Mouse (Mus musculus) monocyte, adult 2 months (primary cell): Measurements from ENCODE around the gene Raver2.
"Not testable (repeated sequence)": the region's sequence is repeated elsewhere in the genome, so short reads cannot be mapped to it uniquely, and the experiment has no call there.

Experiments
- DNase-seq, 2 experiments: peaks; one replicate each; pipeline ENCODE4 v3.0.0; 2022; ENCODE audit warnings: low spot score in 2 of 2, low read depth in 1 of 2

The Raver2 gene

DNA sequence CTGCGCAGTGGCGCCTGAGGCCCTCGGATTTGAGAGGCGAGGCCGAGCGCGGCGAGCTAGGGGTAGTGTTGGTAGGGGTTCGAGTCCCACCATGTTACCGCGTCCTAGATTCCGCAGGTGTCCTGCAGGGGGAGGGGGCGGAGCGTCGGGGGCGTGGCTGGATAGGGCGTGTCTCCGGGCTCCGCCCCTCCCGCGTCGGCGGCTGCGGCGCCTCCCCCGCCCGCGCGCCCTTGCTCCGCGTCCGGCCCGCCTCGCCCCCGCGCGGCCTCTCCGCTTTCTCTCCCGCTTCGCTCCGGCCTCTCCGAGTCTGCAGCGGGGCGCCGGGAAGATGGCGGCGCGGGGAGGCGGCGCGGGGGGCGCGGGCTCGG lies at the start of gene Raver2:
TSS of gene Raver2 (plus strand) at position 198 of the 368 bp plus-strand sequence.
- no peak for DNase-seq

DNA sequence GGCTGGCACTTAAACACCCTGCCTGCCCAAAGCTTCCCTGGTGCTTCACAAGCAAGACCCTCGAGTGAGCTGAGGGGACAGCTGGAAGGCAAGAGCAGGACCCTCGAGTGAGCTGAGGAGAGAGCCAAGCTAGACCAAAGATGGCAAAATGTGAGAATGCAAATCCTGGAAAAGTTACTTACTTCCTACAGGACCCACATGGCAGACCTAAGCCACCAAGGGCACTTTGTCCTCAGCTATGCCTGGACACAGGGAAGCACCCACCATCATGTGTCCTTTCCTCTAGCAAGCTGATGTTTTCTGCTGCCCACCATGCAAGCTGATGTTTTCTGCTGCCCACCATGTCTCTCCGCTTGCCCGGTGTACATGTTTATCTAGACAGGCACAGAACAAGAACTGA lies 48.2 kb upstream of the Raver2 start, which contains the start of gene Gm10577:
TSS of gene Gm10577 (minus strand) at position 101 of the 400 bp plus-strand sequence.
- no peak for DNase-seq

DNA sequence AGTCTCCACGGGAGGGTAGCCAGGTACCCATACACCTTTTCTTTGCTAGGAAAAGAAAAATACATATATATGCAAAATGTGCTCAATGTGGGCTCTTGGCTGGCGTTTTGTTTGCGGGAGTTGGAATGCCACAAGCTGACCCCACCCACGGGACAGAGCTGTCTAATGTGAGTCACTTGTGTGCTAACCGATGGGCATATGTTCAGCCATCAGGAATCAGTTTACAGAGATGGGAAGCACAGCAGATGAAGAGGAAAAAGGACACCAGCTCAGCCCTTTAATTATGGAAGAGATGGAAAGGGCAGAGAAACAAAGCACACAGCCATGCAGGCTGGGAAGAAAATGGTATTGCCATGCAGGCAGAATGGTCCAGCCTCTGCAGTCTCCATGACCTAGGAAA lies 42.2 kb upstream of the Raver2 start:
- no peak for DNase-seq

DNA sequence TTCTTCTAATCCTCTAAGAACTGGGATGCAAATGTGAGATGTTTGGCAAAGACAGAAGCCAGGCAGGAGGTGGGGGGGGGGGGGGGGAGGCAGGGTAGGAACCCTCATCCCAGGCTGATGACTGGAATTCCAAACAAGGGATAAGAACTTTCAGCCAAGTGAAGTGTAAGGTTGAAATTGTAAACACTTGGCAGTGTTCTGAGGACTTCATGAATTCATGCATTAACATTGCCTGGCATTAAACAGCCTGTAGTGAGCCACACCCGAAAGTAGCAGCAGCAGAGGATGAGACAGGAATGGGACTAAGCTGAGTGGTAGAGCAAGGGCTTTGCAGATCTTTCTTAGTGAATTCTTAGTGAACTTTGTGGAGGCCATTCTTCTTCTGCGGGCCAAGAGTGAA lies 41.8 kb upstream of the Raver2 start:
- DNase-seq = no peak

DNA sequence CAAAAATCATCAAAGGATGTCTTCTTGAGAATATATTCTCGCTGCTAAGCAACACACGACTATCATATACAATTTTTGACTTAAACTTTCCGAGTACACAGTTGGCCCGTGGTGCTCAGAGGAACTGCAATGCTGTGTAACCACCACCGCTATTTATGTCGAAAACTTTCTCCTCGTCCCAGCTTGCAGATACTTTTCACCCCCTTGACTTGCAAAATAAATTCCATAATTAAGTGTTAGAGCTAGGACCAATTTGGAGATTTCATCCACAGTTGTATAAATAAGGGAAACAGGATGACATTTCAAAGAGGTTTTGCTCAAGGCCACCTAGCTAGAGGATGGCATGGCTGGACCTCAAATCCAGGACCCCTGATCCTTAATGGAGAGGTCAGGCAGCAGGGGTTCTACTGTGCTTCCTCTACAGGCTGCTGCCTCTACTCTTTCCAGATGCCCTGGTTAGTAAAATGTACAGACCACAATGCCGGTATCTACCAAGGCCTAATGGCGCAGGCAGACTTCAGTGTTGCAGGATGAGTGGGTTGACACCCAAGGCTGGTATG lies 40.9 kb upstream of the Raver2 start:
- DNase-seq = no peak

DNA sequence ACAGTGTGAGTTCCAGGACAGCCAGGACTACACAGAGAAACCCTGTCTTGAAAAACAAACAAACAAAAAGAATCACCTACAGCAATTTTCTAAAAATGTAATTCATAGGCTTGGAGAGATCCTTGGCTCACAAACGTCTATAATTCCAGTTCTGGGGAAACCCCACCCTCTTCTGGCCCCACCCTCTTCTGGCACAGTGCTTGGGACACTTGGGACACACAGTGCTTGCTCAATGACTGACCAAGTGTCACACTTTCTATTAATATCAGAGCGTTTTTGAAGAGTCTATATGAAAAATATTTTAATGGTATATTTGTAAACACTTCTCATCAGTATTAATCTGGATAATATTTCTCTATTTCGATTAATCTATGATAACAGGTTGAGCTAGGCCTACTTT lies 35.7 kb upstream of the Raver2 start:
- no peak for DNase-seq

DNA sequence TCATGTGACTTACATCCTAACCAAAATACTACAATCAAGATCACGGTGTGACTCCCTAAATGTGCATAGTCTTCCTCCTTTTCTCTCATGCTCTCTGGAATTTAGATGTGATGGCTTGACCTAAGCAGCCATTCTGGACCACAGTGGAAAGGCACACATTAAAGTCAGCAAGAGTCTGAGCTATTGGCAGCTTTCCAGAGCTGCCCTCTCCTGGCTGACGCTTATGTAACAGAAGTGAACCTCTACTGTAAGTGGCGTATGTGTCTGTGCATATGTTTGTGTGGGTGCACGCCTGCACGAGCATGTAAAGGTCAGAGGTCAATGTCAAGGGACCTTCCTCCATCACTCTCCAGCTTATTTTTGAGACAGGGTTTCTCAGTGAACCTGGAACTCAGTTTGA lies 33.7 kb upstream of the Raver2 start:
- no peak for DNase-seq

DNA sequence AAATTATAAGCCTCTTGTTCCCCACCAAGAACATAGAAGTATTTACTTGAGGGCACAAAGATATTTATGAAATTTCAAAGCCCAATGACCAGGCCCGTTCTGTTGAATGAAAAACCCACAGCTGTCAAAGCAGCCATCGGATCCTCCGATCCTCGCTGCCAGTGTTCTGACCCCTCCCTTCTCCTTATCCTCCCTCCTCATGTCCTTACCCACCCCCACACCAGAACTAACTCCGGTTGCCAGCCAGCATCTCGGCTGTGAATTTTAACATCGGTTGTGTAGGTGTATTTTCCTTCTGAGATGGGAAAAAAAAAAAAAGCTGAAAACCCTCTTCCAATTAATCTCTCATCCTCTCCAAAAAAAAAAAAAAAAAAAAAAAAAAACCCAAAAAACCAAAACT lies 31.6 kb upstream of the Raver2 start:
- no peak for DNase-seq

DNA sequence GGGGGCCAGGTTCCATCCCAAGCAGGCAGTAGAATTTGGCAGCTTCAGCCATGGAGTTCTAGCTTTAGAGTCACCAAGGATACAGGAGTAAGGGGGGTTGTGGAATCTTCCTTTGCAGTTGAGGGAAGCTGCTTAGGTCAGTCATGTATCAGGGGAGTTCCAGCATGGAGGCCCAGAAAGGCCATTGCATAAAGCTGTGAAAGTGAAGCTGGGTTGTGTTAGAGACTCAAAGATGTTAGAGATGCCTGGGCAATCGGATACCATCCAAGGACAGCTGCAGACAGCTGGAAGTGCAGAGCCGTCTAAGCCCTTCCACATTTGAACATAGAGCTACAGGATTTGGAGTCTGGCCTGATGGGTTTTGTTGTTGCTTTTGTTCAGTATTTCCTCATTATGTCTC lies 25.1 kb upstream of the Raver2 start:
- no peak for DNase-seq

DNA sequence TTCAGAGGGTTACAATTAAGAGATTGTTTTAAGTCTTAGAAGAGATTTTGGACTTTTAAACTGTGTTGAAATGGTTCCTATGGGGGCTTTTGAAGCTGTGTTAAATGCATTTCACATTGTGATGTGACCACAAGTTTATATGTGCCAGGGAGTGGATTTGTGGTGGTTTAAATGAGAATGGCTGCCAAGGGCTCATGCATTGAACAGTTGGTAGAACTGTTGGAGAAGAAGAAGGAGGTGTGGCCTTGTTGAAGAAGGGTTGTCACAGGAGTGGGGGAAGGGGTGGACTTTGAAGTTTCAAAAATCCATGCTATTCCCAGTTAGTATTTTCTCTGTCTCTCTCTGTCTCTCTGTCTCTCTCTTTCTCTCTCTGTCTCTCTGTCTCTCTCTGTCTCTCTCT lies 24.6 kb upstream of the Raver2 start:
- no peak for DNase-seq

DNA sequence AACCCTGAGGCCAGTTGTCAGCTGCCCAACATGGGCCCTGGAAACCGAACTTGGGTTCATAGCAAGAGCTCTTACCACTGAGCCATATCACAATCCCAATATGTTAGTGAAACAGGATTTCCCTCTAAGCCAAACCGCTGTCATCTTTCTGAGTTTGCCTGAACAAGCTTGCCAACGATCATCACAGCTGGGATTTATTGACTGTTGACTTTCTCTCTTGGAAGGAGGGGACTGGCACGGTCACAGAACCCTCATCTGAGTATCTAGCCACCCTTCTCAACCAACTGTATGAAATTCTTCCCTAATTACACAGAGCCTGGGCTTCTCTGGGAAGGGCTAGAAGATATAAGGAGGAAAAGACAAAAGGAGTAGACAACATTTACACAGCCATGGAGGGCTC lies 22.2 kb upstream of the Raver2 start:
- DNase-seq = no peak

DNA sequence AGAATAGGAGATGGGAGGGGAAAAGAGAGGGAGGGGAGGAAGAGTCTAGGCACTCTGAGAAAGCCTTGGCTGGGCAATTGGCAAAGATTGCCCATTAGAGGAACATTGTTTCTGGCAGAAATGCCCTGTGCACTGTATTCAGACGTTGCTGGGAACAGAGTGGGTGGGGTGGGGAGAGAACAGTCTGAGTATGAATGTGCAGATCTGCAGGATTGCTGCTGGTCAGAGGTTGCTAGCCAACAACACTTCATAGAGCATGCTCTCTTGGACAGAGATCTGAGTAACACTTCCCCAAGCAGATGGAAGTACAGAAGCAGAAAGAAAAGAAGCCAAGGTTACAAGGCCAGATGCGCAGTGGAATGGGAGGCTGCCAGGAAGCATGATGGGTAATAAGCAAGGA lies 6.6 kb upstream of the Raver2 start:
- no peak for DNase-seq

DNA sequence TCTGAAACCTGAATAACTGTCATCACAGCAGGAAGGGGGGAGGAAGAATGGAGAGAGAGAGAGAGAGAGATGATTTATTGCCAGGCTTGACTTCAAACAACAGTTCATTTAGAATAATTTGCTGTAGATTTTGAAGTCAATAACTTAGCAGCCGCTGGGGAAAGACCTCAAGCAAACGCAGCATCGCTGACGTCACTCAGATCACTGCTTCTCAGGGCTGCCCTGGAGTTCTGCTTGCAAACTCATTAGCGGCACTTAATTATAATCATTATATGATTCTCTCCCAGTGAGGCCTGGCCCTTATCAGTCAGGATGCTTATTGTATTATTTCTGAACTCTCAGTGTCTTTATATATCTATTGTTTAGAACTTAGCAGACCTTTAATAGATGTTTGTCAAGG lies 2.4 kb upstream of the Raver2 start:
- no peak for DNase-seq

DNA sequence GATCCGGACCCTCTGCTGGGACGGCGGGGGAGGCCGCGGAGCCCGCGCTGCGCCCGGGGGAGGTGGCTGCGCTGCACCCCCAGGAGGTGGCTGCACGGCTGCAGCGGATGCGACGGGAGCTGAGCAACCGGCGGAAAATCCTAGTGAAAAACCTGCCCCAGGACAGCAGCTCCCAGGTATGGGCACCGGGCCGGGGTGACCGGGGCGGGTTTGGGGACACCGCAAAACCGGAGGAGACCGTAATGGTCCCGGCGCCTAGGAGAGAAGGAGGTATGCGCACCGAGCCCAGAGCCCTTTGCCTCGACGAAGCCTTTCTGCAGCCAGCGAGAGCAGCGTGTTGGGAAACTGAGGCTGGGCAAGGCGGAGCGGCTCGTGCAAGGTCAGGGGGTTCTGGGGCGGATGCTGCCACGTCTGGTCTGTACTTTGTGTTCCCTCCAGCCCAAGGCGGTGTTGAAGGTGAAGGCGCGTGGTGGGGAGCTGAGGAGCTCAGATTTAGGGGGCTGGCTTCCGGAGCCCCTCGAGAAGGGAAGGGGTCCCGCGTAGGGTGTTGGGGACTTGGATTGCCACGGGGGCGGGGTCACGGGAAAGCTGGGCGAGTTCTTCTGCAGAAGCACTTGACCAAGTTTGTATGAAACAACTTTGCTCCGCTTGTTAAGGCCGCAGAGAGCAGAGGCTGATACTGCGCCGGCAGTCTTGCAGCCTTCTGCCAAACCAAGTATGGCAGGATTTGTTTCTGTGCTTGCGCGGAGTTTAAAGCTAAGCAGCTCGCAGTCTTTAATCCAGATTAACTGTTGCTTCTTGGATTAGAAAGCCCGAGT lies 580 bp downstream of the Raver2 start:
- no peak for DNase-seq

DNA sequence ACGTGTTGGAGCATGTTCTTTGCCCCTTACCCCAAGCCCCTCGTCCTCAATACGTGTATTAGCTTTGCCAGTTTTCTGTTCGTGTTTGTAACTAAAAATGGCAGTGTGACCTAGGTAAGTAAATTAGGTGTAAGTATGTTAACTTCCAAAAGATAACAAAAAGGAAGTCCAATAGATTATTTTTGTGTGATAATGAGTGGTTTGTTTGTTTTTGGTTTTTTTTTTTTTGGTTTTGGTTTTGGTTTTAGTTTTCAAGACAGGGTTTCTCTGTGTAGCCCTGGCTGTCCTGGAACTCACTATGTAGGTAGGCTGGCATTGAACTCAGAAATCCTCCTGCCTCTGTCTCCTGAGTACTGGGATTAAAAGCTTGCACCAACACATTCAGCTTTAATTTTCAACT lies 2.8 kb downstream of the Raver2 start:
- no peak for DNase-seq

DNA sequence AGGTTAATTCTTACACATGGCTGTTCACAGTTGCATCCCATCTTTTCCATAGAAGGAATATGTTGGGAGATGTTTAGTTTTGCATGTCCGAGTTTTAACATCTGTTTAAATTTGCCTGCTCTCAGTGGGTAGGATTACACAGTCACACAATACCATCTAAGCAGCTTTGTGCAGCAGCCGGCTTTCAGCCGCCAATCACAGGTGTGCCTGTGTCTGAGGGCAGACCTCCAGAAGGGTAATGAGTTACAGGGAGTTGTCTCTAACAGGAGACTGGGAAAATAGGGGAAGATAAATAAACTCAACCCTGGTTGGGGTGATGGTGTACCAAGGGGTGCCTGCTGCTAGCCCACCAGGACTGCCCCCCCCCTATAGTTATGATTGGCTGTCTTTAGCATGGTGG lies 7.6 kb downstream of the Raver2 start:
- no peak for DNase-seq

DNA sequence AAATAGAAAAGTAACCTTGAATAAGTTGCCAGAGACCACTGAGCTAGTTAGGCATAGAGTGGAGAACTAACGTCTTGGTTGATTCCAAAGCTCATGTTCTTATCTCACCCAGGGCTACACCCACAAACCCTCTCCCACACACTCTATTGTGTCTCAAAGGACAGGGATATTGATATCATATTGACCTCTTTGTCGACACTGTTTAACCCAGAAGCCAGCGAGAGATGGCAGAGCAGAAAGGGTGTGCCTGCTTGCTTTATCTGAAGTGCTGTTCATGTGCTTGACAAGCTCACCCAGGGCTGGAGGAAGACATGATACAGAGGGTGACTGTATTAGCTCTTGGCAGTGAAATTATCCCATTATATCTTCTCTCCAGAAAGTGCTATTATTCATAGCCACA lies 11.2 kb downstream of the Raver2 start:
- DNase-seq = no peak

DNA sequence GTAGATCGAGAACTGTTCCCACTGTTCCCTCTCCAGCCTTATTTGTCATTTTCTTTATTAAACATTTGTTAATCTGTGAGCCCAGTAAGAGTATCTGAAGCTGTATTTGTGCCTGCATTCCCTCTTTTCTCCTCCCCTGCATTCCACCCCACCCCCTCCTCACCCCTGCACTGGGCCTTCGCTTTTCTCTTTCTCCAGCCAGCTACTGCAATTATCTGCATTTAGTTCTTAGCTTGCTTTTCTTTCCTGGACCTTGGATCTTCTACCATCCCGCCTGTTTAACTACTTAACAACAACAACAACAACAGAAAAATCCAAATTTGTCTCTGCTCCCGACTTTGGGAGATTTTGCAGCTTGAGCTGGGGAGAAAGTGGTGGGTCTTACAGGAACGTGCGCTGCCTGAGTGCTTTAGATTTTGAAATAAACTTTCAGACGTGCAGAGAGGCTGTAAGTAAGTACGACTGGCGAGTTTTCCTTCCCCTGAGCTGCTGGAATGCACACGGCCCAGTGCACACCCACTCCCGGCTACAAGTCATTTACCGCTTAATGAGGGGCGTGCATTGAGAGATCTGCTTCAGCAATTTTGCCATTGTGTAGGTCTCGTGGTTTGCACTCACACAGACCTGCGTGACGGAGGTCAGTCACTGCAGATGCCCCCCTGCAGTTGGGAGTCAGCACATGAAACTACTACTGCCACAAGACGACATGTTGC lies 13.5 kb downstream of the Raver2 start:
- no peak for DNase-seq

DNA sequence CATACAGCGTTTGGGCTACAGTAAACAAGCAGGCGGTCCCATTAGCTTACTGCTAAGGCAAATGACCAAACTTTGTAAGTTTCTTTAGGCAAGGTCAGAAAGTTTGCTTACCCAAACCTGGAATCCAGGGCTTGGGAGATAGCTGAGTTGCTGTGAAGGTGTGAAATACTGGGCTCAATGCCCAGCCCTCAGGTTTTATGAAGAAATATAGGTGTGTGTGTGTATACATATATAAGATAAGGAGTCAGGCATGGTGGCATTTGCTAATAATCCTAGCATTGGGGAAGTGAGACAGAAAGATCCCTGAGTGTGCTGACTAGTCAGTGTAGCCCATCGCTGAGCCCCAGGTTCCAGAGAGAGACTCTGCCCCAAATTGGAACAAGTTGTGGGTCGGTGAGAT lies 16.1 kb downstream of the Raver2 start:
- DNase-seq = no peak

DNA sequence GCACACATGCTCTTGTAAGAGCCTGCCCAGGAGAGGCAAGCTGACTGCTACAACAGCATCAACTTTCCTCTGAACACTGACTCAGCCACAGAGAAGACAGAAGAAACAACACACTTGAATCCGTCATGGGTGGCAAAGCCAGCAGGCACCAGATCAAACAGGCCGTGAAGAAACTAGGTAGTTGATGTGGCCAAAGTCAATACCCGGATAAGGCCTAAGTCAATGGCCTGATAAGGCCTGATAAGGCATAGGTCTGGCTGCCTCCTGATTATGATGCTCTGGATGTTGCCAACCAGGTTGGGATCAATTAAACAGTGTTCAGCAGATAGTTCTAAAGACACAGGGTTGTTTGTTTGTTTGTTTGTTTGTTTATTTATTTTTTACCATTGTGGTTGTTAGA lies 17.3 kb downstream of the Raver2 start:
- no peak for DNase-seq

DNA sequence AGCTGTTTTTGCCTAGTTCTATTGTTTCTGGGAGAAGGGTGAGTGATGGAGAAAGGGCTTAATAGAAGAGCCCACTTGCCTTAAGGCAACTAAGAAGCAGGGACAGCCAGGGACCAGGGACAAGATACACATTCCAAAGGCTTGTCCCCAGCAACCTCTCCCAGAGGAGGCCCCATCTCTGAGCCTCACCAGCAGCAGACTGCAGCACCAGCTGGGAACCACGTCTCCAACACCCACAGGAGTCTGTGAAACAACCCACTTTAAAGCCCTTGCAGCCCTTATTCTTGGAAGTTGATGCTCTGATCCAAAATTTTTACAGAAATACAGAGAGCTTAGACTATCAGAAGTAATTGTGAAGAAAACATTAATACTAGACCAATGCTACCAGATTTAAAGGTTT lies 18.9 kb downstream of the Raver2 start:
- DNase-seq = no peak

DNA sequence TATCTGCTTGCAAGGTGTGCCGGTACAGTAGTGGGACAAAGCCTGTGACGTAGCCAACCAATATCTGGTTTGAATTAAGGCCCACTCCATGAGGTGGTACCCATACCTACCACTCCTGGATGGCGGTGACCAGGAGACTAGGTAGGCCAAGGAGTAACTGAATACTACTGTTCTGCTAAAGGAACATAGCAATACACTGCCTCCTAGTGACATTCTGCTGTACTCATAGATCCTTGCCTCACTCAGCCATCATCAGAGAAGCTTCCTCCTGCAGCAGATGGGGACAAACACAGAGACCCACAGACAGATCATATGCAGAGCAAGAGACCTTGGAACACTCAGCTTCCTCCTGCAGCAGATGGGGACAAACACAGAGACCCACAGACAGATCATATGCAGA lies 21.8 kb downstream of the Raver2 start:
- DNase-seq = not testable (repeated sequence)
